Mouse (Mus musculus) CH12.LX (cell line): ENCODE data around the gene Plk3. TPM values are rescaled to one million over a fixed set of nuclear protein-coding genes. Genes with fewer than 3 reads are reported as not detected.

Source experiments
- DNase-seq: peaks from one replicate; pipeline ENCODE4 v3.0.0-alpha.2; 2013; ENCODE audit errors: extremely low read depth
- H3K27ac ChIP-seq: 2 replicates; pipeline ENCODE4 v1.5.1; 2012; ENCODE audit warnings: low read depth, mild to moderate bottlenecking, control low read depth, moderate library complexity; ENCODE audit not compliant: insufficient read depth
- H3K27me3 ChIP-seq: replicated peaks from 2 replicates; pipeline ENCODE3; 2012; ENCODE audit warnings: inconsistent platforms
- H3K36me3 ChIP-seq, 2 experiments: replicated peaks in 1 of 2; 2 replicates each; pipeline versions ENCODE3 to v1.6.1; 2012; ENCODE audit warnings: inconsistent platforms in 1 of 2, low read length in 1 of 2, mild to moderate bottlenecking in 1 of 2, mixed read lengths in 1 of 2, moderate library complexity in 1 of 2; ENCODE audit not compliant: control insufficient read depth in 1 of 2, insufficient read depth in 1 of 2
- H3K4me1 ChIP-seq, 2 experiments: 2 replicates each; pipeline ENCODE4 v1.6.1; 2012; ENCODE audit warnings: inconsistent platforms in 1 of 2, moderate library complexity in 1 of 2; ENCODE audit not compliant: insufficient read depth in 2 of 2, control insufficient read depth in 1 of 2
- H3K4me2 ChIP-seq: 2 replicates; pipeline ENCODE4 v1.6.1; 2012; ENCODE audit warnings: low read depth, mild to moderate bottlenecking, control low read depth; ENCODE audit not compliant: poor library complexity, insufficient read depth, severe bottlenecking
- H3K4me3 ChIP-seq, 3 experiments: fragments of 150-350 bp in 1 of 3; sonication (generic) in 1 of 3; replicated peaks in 1 of 3; 2 replicates each; pipeline versions ENCODE3 to v1.5.1; 2011 to 2012; ENCODE audit warnings: low read depth in 2 of 3, low read length in 2 of 3, mild to moderate bottlenecking in 2 of 3, moderate library complexity in 2 of 3, control low read depth in 1 of 3, improper control_type of control experiment in 1 of 3, inconsistent platforms in 1 of 3, mixed read lengths in 1 of 3; ENCODE audit not compliant: poor library complexity in 1 of 3
- H3K79me2 ChIP-seq: replicated peaks from 2 replicates; pipeline ENCODE4 v1.6.1; 2012; ENCODE audit warnings: mild to moderate bottlenecking, moderate library complexity; ENCODE audit not compliant: control insufficient read depth, poor library complexity, insufficient read depth, severe bottlenecking; ENCODE audit errors: extremely low read depth
- H3K9ac ChIP-seq: 2 replicates; pipeline ENCODE4 v1.6.1; 2012; ENCODE audit warnings: low read depth, mild to moderate bottlenecking, control low read depth, moderate library complexity; ENCODE audit not compliant: insufficient read depth
- H3K9me3 ChIP-seq: replicated peaks from 2 replicates; pipeline ENCODE3; 2012; ENCODE audit warnings: low read length, inconsistent platforms, mixed read lengths
- CTCF ChIP-seq, 2 experiments: IDR thresholded peaks in 1 of 2; conservative IDR thresholded peaks in 1 of 2; 2 replicates each; pipeline ENCODE4 v1.5.1; 2011 to 2012; ENCODE audit warnings: low read depth in 2 of 2, low read length in 2 of 2, improper control_type of control experiment in 1 of 2, inconsistent platforms in 1 of 2, mild to moderate bottlenecking in 1 of 2, moderate library complexity in 1 of 2
- E2F4 ChIP-seq: IDR thresholded peaks from 2 replicates; pipeline ENCODE4 v1.6.1; 2011; ENCODE audit warnings: low read depth, low read length, improper control_type of control experiment; ENCODE audit not compliant: insufficient replicate concordance
- EP300 ChIP-seq: IDR thresholded peaks from 2 replicates; pipeline ENCODE4 v1.6.1; 2011; ENCODE audit warnings: low read length, improper control_type of control experiment
- ETS1 ChIP-seq: conservative IDR thresholded peaks from 2 replicates; pipeline ENCODE4 v1.6.1; 2012; ENCODE audit warnings: low read depth, mild to moderate bottlenecking, inconsistent platforms, low read length, improper control_type of control experiment, moderate library complexity
- GABPA ChIP-seq: IDR thresholded peaks from 2 replicates; pipeline ENCODE4 v1.6.1; 2012; ENCODE audit warnings: low read depth, low read length, improper control_type of control experiment, inconsistent platforms; ENCODE audit not compliant: insufficient replicate concordance
- HCFC1 ChIP-seq: IDR thresholded peaks from 2 replicates; pipeline ENCODE4 v1.6.1; 2012; ENCODE audit warnings: low read depth, mild to moderate bottlenecking, inconsistent platforms, low read length, improper control_type of control experiment
- IRF4 ChIP-seq: IDR thresholded peaks from 2 replicates; pipeline ENCODE4 v1.6.1; 2014; ENCODE audit warnings: low read depth, mild to moderate bottlenecking, inconsistent platforms, low read length, improper control_type of control experiment
- JUND ChIP-seq: conservative IDR thresholded peaks from 2 replicates; pipeline ENCODE4 v1.6.1; 2011; ENCODE audit warnings: low read depth, low read length, improper control_type of control experiment
- KAT2A ChIP-seq: IDR thresholded peaks from 2 replicates; pipeline ENCODE4 v1.6.1; 2012; ENCODE audit warnings: low read length, improper control_type of control experiment, inconsistent platforms; ENCODE audit not compliant: insufficient replicate concordance
- MAFK ChIP-seq: IDR thresholded peaks from 2 replicates; pipeline ENCODE4 v1.6.1; 2011; ENCODE audit warnings: low read length, improper control_type of control experiment; ENCODE audit not compliant: insufficient replicate concordance
- MAX ChIP-seq: IDR thresholded peaks from 2 replicates; pipeline ENCODE4 v1.6.1; 2011; ENCODE audit warnings: low read length, improper control_type of control experiment
- MEF2A ChIP-seq: IDR thresholded peaks from 2 replicates; pipeline ENCODE4 v1.6.1; 2014; ENCODE audit warnings: low read depth, mild to moderate bottlenecking, inconsistent platforms, low read length, improper control_type of control experiment, borderline replicate concordance
- MXI1 ChIP-seq: IDR thresholded peaks from 2 replicates; pipeline ENCODE4 v1.6.1; 2011; ENCODE audit warnings: mild to moderate bottlenecking, low read depth, low read length, improper control_type of control experiment
- NELFE ChIP-seq: IDR thresholded peaks from 2 replicates; pipeline ENCODE4 v1.6.1; 2011; ENCODE audit warnings: low read depth, low read length, improper control_type of control experiment
- NRF1 ChIP-seq: IDR thresholded peaks from 2 replicates; pipeline ENCODE4 v1.6.1; 2014; ENCODE audit warnings: low read depth, mild to moderate bottlenecking, inconsistent platforms, low read length, improper control_type of control experiment, moderate library complexity
- POLR2A ChIP-seq: IDR thresholded peaks from 2 replicates; pipeline ENCODE4 v1.6.1; 2011; ENCODE audit warnings: low read depth, mild to moderate bottlenecking, improper control_type of control experiment, low read length
- POLR2AphosphoS2 ChIP-seq: IDR thresholded peaks from 2 replicates; pipeline ENCODE4 v1.6.1; 2011; ENCODE audit warnings: low read depth, low read length, improper control_type of control experiment
- RAD21 ChIP-seq: IDR thresholded peaks from 2 replicates; pipeline ENCODE4 v1.6.1; 2011; ENCODE audit warnings: low read depth, mild to moderate bottlenecking, low read length, improper control_type of control experiment, moderate library complexity
- RCOR1 ChIP-seq: conservative IDR thresholded peaks from 2 replicates; pipeline ENCODE4 v1.6.1; 2012; ENCODE audit warnings: low read depth, mild to moderate bottlenecking, inconsistent platforms, low read length, improper control_type of control experiment
- SIN3A ChIP-seq: IDR thresholded peaks from 2 replicates; pipeline ENCODE4 v1.6.1; 2012; ENCODE audit warnings: low read length, improper control_type of control experiment, inconsistent platforms
- SMC3 ChIP-seq: IDR thresholded peaks from 2 replicates; pipeline ENCODE4 v1.6.1; 2011; ENCODE audit warnings: low read depth, low read length, improper control_type of control experiment
- TBP ChIP-seq: conservative IDR thresholded peaks from 2 replicates; pipeline ENCODE4 v1.6.1; 2011; ENCODE audit warnings: low read depth, low read length, improper control_type of control experiment
- TCF12 ChIP-seq: IDR thresholded peaks from 2 replicates; pipeline ENCODE4 v1.6.1; 2014; ENCODE audit warnings: low read depth, mild to moderate bottlenecking, inconsistent platforms, low read length, improper control_type of control experiment
- UBTF ChIP-seq: IDR thresholded peaks from 2 replicates; pipeline ENCODE4 v1.6.1; 2012; ENCODE audit warnings: low read depth, mild to moderate bottlenecking, inconsistent platforms, low read length, improper control_type of control experiment, moderate library complexity
- ZC3H11A ChIP-seq: IDR thresholded peaks from 2 replicates; pipeline ENCODE4 v1.6.1; 2012; ENCODE audit warnings: low read depth, mild to moderate bottlenecking, inconsistent platforms, low read length, improper control_type of control experiment
- dilution Hi-C: fragments of 300-500 bp; cut with MboI; formaldehyde crosslinking; loops from 2 replicates; pipeline ENCODE4 v1.14.3; 2020; ENCODE audit warnings: low sequenced_read_pairs; ENCODE audit not compliant: extremely low pct_unique_long_range_greater_than_20kb, extremely low pct_ligation_motif_present
- in situ Hi-C: fragments of 300-500 bp; cut with MboI; formaldehyde crosslinking; loops from 3 replicates; pipeline ENCODE4 v1.14.3; 2019; ENCODE audit warnings: low sequenced_read_pairs, low pct_ligation_motif_present, low pct_unique_long_range_greater_than_20kb, mixed read lengths
- polyA plus RNA-seq: library from polyadenylated mRNA; unstranded; fragments of >175 nt; gene quantifications from 2 replicates; pipeline ENCODE4 v1.2.1, GENCODE M21; 2012; ENCODE audit warnings: low read depth; ENCODE audit not compliant: insufficient read length
- total RNA-seq, 2 experiments: library from RNA; depleted of rRNA; stranded (reverse); fragments of 300-350 nt in 1 of 2; fragments of >200 nt in 1 of 2; gene quantifications; 2 replicates each; pipeline ENCODE4 v1.2.3; 2012 to 2014

The Plk3 gene
- total and polyA plus RNA-seq, 3 experiments = 8.8 to 18.5 (median 12.0) TPM

- H3K4me3 ChIP-seq = no peak overlapping the region
These were observed 29.1 kb downstream of the Plk3 start for GRCm38 (mm10) chr4:117104672-117105071.

GRCm38 (mm10) chr4:117101218-117101617, 32.5 kb downstream of the Plk3 start:
- dilution Hi-C loops = no loop called here
- H3K27me3 ChIP-seq = no peaks in the 10 kb centered on the region

More at GRCm38 (mm10) chr4:117104672-117105071, 29.1 kb downstream of the Plk3 start:
- no peaks in the 10 kb centered on the region for H3K27me3 ChIP-seq
- H3K27ac ChIP-seq = no peak overlapping the region
- no peak for DNase-seq
- H3K4me1 ChIP-seq = peaks cover 0 to 7% of the 10 kb centered on the region in 2 experiments; a peak in 2 of 4 replicates
- H3K9ac ChIP-seq = no peak overlapping the region
- TF ChIP-seq SIN3A = no peak
- peak; percentile 66 for TF ChIP-seq SMC3
- TF ChIP-seq CTCF (conservative IDR thresholded peaks at IDR 0.05 in 1 of 2, IDR thresholded peaks at IDR 0.05 in 1 of 2; ENCODE audit: low read depth in 2 of 2, low read length in 2 of 2) = peak in 1 of 2 experiments; percentile 62; a peak in 2 of 4 replicates
- TF ChIP-seq POLR2AphosphoS2 = no peak
- peak; percentile 50 for TF ChIP-seq RAD21
- no peak for TF ChIP-seq JUND
- in situ Hi-C loops = loop anchor here (5.0 kb wide), 1 partner anchor 33 kb away; no protein-coding TSS in a partner anchor
- H3K79me2 ChIP-seq = no peaks in the 10 kb centered on the region
- dilution Hi-C loops = no loop called here
- no peaks in the 10 kb centered on the region for H3K36me3 ChIP-seq
- H3K4me2 ChIP-seq = no peak overlapping the region
- no peaks in the 10 kb centered on the region for H3K9me3 ChIP-seq

GRCm38 (mm10) chr4:117100036-117100435, 33.7 kb downstream of the Plk3 start:
- in situ Hi-C loops (loop anchor here (5.0 kb wide), 1 partner anchor 37 kb away; no protein-coding TSS in a partner anchor), dilution Hi-C loops (no loop called here)
- no peaks in the 10 kb centered on the region for H3K79me2 ChIP-seq
- no peak overlapping the region for H3K9ac ChIP-seq
- H3K4me3 ChIP-seq = no peak overlapping the region
- TF ChIP-seq IRF4 = no peak
- TF ChIP-seq ETS1 = no peak
- TF ChIP-seq MAFK = no peak
- no peak for TF ChIP-seq SIN3A
- no peak for TF ChIP-seq KAT2A
- TF ChIP-seq NELFE = no peak
- TF ChIP-seq MEF2A = no peak
- TF ChIP-seq E2F4 = no peak
- H3K27ac ChIP-seq = no peak overlapping the region
- H3K4me1 ChIP-seq = peaks cover 0 to 7% of the 10 kb centered on the region in 2 experiments; a peak in 2 of 4 replicates
- no peaks in the 10 kb centered on the region for H3K36me3 ChIP-seq
- H3K27me3 ChIP-seq = no peaks in the 10 kb centered on the region
- DNase-seq = no peak
- no peaks in the 10 kb centered on the region for H3K9me3 ChIP-seq
- no peak overlapping the region for H3K4me2 ChIP-seq

More at GRCm38 (mm10) chr4:117101218-117101617, 32.5 kb downstream of the Plk3 start:
- peak; percentile 47 for DNase-seq
- Histone ChIP-seq H3K4me1 (peaks cover 0 to 7% of the 10 kb centered on the region in 2 experiments; a peak in 2 of 4 replicates), H3K9ac (no peak overlapping the region), H3K79me2 (no peaks in the 10 kb centered on the region), H3K4me2 (no peak overlapping the region), H3K27ac (no peak overlapping the region), H3K4me3 (no peak overlapping the region), H3K36me3 (no peaks in the 10 kb centered on the region), H3K9me3 (no peaks in the 10 kb centered on the region)
- in situ Hi-C loops = loop anchor here (5.0 kb wide), 1 partner anchor 36 kb away; no protein-coding TSS in a partner anchor
- TF ChIP-seq MEF2A = no peak
- no peak for TF ChIP-seq JUND
- TF ChIP-seq TCF12 = no peak
- no peak for TF ChIP-seq EP300
- peak; percentile 3 for TF ChIP-seq RAD21
- no peak for TF ChIP-seq POLR2A
- TF ChIP-seq HCFC1 = no peak
- no peak for TF ChIP-seq TBP
- TF ChIP-seq ZC3H11A = no peak
- no peak for TF ChIP-seq UBTF
- peak; percentile 36 for TF ChIP-seq SMC3
- TF ChIP-seq E2F4 = no peak
- no peak for TF ChIP-seq NRF1
- no peak for TF ChIP-seq MAX
- TF ChIP-seq GABPA = no peak
- no peak for TF ChIP-seq RCOR1
- peak; percentile 6 to 58; a peak in 2 of 4 replicates for TF ChIP-seq CTCF (conservative IDR thresholded peaks at IDR 0.05 in 1 of 2, IDR thresholded peaks at IDR 0.05 in 1 of 2; ENCODE audit: low read depth in 2 of 2, low read length in 2 of 2)
- no peak for TF ChIP-seq MXI1
